Mouse (Mus musculus) megakaryocyte progenitor cell, adult 5-6 weeks (primary cell): ENCODE results near the gene Etfbkmt. TPM values are rescaled to one million over a fixed set of nuclear protein-coding genes. Genes with fewer than 3 reads are reported as not detected.
"Not testable (repeated sequence)": the region's sequence is repeated elsewhere in the genome, so short reads cannot be mapped to it uniquely, and the experiment has no call there.

Experiments used
- ATAC-seq: replicated peaks from 2 replicates; pipeline ENCODE4 v1.8.0; 2016; ENCODE audit warnings: mild to moderate bottlenecking, moderate TSS enrichment, inconsistent platforms; ENCODE audit not compliant: poor library complexity
- total RNA-seq, 2 experiments: library from RNA; stranded (forward) in 1 of 2; stranded (reverse) in 1 of 2; fragments of 157-497, 149-512 nt in 1 of 2; fragments of 200-1000 nt in 1 of 2; gene quantifications; 2 replicates each; pipeline versions ENCODE4 v1.2.3 to v1.2.4; 2015 to 2017

Gene Etfbkmt
- total RNA-seq (2015): 8.2 and 21.1 TPM in 2 replicates
- total RNA-seq (2017): 6.9 and 10.8 TPM in 2 replicates

DNA sequence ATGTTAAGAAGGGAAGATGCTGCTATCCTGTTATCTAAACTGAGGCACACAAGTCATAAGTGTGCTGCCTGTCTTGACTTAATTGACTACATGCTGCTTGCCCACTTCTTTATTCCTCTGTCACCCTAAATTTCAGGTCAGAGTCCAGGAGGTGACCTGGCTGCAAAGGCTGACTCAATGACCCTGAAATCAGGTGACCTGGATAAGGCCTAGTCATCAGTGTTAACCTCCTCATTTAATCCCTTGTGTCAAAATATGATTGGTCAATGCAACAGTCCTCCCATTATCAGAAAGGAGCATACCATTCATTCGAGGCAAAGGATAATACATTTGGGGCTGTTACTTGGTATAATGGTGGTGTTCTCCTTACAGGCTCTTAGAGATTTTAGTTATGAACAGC lies at the start of gene Etfbkmt:
Gene Etfbkmt (plus strand): TSS at position 379 of the 400 bp plus-strand sequence.
- ATAC-seq: no peak

DNA sequence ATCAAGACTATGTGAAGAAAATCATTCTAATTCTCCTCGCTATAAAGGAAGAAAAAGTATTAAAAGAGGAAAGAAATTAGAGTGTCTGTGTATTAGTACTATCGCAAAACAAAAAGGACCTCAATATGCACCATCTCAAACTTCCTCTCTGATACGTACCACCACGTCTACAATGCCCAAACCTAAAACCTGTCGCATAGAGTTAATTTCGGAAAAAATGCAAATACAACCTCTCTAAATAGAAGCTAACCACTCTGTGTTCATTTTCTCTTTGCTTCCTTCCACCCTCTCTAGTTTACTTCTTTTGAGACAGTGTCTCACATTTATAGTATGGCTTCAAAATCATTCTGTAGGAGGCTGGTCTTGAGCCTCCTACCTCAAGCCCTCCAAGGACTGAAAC lies 47.2 kb upstream of the Etfbkmt start:
- no peak for ATAC-seq

DNA sequence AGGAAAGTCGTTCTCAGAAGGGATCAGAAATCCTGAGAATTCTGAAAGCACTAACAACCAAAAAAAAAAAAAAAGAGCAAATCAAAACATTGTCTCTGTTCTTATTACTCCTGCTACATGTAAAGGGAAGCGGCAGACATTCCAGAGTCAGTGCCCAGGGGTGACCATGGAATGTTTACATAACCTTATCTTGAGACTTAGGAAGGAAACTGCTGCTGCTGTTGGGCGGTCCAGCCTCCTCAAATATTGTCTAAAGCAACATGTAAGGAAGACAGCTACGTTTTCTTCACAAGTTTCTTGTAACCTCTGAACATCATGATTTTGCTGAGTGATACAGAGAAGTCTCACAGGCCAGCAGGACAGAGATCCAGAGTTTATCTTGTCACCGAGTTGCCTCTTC lies 46.2 kb upstream of the Etfbkmt start:
- ATAC-seq: no peak

DNA sequence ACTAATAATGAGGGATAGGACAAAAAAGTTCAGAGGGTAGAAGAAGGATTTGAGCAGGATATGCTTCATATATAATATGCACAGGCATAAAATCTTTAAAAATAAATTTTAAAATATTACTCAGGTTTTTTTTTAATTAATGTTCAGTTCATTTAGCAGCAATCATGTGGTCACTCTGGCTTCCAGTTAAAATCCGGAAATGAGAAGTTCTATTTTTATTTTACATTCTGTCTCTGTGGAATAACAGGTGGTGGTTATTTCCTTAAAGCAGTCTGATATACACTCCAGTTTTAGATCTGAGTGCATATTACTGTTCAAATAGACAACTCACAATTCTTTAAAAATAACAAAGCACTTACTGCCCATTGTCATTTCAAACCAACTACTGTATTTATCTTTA lies 45.1 kb upstream of the Etfbkmt start:
- ATAC-seq: no peak

DNA sequence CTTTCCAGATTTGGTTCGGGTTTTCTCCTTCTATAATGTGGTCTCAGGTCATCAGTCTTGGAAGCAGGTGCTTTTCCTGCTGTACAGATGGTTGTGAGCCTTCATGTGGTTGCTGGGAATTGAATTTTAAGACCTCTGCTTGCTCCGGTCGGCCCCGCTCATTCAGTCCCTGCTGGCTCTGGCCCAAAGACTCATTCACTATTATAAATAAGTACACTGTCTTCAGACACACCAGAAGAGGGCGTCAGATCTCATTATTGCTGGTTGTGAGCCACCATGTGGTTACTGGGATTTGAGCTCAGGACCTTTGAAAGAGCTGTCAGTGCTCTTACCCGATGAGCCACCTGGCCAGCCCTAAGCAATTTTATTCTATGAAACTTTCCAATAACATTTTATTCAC lies 44.3 kb upstream of the Etfbkmt start:
- ATAC-seq: no peak

DNA sequence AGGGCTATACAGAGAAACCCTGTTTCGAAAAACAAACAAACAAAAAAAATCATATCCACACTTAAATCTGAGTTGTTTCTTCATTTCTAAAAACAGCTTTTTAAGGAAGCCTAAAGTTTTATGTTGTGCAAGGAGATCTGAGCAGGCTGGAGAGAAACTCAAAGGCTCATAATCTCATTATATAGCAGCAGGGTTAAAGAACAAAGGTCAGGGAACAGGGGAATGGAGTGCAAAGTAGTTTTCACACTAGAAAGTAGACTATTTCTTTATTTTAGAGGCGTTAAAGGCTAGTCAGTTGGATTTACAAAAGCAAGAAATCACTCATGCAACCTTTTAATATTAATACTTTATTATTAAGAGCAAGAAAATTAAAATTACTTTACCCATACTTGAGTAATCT lies 43.4 kb upstream of the Etfbkmt start:
- no peak for ATAC-seq

DNA sequence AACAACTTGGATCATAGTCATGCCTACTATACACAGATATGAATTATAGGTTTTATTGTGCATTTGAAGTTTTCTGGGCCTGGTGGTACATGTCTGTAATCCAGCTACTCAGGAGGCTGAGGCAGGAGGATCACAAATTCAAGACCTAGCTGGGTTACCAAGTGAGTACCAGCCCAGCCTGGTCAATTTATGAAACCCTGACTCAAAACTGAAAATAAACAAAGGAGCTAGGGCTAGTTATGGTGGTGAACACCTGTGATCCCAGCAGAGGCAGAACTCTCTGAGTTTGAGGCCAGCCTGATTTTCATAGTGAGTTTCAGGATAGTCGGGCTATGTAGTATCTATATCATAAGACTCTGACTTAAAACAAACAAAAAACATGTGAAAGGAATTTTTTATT lies 42.4 kb upstream of the Etfbkmt start:
- no peak for ATAC-seq

DNA sequence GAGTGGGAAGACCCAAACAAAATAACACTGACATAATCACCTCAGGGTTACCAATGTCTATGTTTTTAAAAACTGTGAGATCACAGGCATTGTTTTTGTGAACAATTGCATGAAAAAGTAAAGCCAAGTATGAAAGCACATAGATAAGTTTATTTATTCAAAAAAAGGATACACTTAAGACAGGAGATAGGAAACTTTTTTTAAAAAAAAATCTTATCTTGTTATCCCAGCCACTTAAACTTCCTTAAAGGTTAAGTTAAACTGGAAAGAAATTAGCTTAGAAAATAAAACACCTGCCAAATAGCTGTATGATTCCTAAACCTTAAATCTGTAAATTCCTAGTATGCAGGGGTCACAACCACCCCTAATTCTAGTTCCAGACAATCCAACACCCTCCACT lies 40.7 kb upstream of the Etfbkmt start:
- ATAC-seq: no peak

DNA sequence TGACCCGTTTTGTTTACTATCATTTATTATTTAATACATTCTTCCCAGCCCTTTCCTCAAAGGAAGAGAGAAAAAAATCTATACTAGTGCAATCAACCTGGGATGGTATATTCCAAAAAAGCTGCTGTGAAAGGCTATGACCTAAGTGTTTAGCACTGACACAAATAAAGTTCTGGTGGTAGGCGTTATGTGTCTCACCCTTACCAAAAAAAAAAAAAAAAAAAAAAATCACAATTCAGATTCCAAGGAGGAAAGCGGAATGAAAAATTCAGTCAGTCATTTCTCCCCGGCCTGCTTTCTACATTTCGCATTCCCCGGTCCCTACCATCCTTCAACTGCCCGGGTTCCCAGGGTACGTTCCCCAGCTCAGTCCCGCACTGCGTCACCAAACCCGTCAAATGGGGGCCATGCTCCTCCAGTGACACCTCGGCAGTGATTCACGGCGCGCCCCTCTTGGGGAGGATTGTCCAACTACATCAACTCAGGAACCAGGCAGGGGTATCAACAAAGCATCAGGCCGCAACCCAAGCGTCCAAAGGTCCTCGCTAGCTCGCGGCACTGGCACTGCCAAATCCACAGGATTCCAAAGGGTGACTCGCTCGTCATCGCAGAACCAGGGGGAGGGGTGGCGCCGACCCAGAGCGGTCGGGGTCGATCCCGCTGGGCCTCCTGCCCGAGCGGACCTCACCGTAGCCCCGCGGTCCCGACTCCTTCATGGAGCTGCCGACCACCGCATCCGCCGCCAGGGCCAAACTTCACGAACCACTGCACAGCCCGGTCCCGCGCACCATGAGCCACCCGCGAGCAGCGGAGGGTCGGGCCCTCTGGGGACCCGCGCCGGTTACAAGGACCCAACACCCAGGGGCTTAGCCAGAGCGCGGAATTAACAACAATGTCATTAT lies 39.2 kb upstream of the Etfbkmt start:
- ATAC-seq: peak; percentile 59

DNA sequence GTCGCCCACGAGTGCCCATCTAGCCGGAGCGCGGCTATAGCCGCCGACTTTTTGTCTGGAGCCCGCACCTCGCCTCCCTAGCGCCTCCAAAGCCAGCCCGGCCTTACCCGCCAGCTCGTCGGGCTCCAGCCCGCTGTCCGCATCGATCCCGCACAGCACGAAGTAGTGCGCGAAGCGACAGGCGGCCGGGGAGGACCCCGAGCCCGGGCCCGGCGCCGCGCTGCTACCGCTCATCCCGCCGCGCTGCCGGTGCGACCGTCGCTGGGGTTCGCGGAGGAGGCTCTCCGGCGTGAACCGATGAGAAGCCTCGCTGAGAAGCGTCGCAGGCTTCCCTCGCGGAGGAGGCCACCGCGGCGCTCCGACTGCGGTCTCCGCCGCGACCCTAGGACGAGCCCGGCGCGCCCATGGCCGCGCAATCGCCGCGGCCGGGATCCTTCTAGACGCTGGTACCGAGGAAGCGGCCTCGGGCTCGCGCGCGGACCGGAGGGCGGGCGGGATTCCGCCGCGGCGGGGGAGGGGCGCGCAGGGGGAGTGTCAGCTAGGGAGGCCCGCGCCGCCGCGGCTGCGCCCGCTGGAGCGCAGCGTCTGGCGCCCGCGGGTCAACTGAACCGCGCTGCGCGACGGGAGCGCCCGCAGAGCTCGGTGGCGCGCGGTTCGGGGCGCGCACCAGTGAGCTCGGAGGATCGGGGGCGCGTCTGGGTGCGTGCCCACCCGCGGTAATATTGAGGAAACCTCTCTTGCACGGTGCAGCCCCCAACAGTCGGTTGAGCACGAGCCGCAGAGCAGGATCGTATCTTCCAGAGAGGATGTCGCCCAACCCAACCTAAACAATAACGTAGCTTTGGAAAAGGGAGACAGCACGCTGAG lies 38.3 kb upstream of the Etfbkmt start, which contains the start of gene Dennd5b:
Gene Dennd5b (minus strand): TSS at position 605 of the 867 bp plus-strand sequence.
- peak; percentile 54 for ATAC-seq

DNA sequence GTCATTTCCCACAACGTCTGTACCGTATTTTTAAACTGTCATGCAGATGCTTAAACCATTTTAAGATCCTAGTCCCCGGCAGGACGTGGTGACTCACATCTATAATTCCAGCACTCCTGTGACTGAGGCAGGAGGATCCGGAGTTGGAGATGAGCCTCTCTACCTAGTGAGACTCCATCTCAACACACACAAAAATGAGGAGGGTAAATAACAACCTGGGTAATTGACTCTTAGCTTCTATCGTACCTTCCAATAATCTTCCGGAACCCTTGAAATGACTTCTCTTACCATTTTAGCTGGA lies 37.8 kb upstream of the Etfbkmt start:
- no peak for ATAC-seq

DNA sequence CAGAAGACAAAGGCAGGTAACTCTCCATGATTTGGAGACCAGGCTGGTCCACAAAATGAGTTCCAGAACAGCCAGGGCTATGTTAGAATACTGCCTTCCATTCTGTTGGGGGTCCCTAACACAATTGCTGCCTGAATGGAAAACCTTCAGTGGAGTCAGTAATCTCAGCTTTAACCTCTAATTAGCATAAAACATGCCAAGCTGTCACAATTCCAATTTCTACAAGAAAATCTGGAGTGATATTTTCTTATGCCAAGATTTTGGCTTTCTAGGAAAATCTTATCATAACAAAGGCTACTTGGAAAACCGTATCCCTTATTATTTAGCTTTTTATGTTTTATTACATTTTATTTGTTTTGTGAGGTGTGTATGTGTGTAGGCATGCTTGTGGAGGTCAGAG lies 36.2 kb upstream of the Etfbkmt start:
- ATAC-seq: no peak

DNA sequence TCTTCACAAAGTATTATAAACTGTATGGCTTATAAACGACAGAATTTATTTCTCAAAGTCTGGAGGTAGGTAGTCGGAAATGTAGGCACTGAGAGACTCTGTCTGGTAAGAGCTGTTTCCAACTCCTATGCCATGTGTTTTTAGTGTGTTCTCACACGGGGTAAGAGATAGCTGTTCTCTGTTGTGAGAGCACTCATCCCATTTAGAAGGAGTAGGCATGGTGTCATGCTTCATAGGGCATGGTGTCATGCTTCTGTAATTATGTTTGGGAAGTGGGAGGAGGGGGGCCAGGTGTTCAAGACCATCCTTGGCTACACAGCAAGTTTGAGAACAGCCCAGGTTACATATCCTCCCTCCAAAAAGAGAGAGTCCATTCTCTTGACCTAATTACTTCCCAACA lies 32.0 kb upstream of the Etfbkmt start:
- no peak for ATAC-seq

DNA sequence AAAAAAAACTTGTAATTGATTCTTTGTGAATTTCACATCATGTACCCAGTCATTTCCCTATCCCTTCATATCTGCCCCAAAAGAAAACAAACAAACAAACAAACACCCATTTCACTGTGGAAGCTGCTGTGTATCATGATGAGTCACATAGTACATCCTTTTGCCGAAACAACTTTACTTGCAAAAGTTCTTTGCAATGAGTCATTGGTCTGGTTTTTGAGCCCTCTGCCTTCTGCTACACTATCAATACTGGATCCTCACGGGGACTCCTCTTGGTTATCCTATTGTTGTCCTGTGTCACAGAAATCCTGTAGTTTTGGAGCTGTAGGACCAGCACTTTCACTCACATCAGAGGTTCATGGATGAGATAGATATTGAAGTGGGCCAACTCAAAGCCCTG lies 30.7 kb upstream of the Etfbkmt start:
- ATAC-seq: no peak

DNA sequence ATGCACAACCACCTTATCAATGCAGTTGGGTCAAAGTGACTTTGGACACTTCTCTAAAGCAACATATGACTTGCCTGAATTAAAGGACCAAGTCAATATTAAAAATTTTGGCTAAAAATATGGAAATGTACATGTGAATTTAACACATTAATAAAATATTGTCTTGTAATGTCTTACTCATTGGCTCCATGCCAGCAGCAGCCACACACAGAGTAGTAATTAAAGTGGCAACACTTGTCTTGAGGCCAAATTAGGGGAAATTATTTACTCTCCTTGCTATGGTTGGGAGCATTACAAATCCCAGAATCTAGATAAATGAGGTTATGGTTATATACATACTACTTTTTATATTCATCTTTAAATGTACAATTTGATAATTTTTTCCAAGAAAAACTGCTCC lies 22.7 kb upstream of the Etfbkmt start:
- no peak for ATAC-seq

DNA sequence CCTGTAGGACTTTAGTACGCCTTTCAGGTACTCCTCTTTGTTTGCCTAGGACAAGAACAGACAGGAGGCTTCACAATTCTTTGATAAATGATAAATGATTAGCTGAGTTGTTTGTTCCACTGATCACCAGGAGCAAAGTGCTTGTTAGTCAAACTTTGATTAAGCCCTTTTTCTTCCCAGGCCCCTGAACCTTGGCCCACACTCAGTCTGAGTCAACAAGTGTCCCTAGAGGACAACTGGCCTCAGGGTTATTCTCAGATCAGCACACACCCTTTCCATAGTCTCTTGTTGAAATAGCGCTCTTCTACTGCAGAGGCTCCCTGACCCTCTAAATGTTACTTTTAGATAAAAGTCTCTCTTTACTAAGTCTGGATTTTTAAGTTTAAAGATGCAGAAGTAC lies 20.7 kb upstream of the Etfbkmt start:
- no peak for ATAC-seq

DNA sequence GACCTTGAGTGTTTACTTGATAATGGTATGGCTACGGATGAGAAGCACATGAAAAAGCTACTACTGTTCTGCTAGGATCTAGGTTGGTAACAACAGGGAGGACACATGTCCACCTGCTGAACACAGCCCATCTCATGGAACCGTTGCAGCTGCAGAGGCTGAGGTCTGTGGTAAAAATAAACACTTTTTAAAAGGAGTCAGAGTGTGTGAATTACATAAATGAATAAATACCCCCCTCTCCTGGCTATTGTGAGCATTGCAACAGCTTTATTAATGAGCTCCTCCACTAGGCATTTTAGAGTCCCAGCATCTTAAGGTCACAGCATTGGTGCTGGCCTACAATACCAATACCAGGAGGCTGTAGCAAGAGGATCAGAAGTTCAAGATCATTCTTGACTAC lies 19.8 kb upstream of the Etfbkmt start:
- peak; percentile 97 for ATAC-seq

DNA sequence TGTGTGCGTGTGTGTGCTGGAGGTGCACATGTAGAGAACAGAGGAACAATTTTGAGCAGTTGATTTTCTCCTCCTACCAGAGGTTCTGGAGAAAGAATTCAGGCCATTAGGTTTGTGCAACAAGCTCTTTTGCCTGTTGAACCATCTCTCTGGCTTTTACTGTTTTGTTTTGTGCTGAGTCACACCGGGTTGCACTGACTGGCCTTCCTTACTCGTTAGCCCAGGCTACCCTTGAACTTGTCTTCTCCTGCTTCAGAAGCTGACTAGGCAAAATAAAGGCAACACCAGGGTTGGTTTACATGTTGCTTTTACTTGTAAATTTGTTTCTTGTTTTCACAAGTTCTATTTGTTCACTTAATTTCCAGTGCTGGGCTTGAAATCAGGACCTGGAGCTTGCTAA lies 16.6 kb upstream of the Etfbkmt start:
- no peak for ATAC-seq

DNA sequence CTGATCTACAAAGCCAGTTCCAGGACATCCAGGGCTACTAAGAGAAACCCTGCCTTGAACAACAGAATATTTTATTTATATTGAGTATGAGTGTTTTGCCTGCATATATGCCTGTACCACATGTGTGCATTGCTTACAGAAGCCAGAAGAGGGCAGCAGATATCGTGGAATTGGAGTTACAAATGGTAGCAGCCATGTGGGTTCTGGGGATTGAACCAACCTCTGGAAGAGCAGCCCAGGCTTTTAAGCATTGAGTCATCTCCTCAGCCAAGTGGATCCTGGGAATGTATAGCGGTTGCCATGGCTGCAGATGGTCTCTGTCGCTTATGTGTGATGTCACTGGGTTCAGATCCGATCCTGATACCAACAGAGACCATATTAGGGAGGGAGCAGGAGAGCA lies 13.0 kb upstream of the Etfbkmt start:
- ATAC-seq: peak; percentile 99

DNA sequence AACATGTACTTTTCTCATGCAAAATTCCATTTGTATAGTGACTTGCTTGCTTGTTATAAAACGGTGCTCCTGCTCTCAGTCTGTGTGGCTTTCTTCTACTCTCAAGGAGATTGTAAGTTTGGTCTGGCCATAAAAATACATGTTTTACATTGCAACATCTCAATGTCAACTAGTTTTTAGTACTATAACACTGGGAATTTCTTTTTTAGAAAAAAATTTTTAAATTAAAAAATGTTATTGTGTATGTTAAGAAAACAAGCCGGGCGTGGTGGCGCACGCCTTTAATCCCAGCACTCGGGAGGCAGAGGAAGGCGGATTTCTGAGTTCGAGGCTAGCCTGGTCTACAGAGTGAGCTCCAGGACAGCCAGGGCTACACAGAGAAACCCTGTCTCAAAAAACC lies 9.8 kb upstream of the Etfbkmt start, which contains the start of gene Gm10203:
Gene Gm10203 (plus strand): TSS at position 301 of the 400 bp plus-strand sequence.
- not testable (repeated sequence) for ATAC-seq

DNA sequence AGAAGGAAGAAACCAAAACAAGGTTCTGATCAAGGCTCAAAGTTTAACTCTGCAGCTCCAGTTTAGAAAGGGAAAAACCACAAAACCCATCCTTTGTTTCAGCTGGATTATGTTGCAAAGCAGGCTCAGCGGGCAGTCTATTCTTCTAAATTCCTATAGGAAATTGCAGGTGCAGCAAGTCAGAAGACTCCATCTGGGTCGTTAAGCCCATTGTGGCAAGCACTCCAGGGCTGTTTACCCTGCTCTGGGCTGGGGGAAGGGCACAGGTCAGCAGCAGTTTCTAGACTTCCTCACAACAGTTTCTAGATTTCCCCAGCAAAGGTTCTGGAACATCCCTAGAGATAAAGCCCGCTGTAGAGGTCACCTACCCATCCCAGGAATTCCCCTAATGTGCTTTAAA lies 8.5 kb upstream of the Etfbkmt start:
- no peak for ATAC-seq
